23 mouse cellular contexts compared by ENCODE assay signal in genomic region chr7:87370789-87371188, GRCm38 (mm10).
DNase-seq lines count a peak whose midpoint lies in the region; ATAC-seq and TF ChIP-seq lines count a peak whose summit lies in the region.
"Had no signal": no experiment of that assay in that cellular context is flagged by ENCODE, and none has a peak within 500 bp of the region (broad histone marks: within the 10 kb centered on the region; RNA-seq: fewer than 3 reads in every experiment).

No protein-coding gene starts in this region.

- H3K4me2 ChIP-seq in liver, embryonic 11.5 days: no peak overlapping the region
- no peak overlapping the region for H3K4me2 ChIP-seq in lung, embryonic 16.5 days (ENCODE audit: low read depth, low read length)
- no peak overlapping the region for H3K4me2 ChIP-seq in intestine, embryonic 15.5 days (replicated peaks)
- H3K4me2 ChIP-seq: embryonic facial prominence, embryonic 13.5 days; embryonic facial prominence, embryonic 15.5 days; forebrain, embryonic 13.5 days; forebrain, embryonic 15.5 days had no signal

- no peak for ATAC-seq in liver, embryonic 11.5 days (replicated peaks; ENCODE audit: low FRiP score)
- ATAC-seq in lung, embryonic 16.5 days (ENCODE audit: low read depth): peak; percentile 75
- no peak for ATAC-seq in intestine, embryonic 15.5 days
- ATAC-seq: forebrain, embryonic 13.5 days; forebrain, embryonic 15.5 days had no signal

- no peak for TF ChIP-seq CTCF in liver, adult 2 months (IDR thresholded peaks at IDR 0.05; ENCODE audit: low read depth, low read length)

- peaks cover 1% of the 10 kb centered on the region; the same call in 1 of the 2 replicates for H3K36me3 ChIP-seq in liver, adult 2 months (ENCODE audit: control insufficient read depth, insufficient read depth, low read length)
- no peaks in the 10 kb centered on the region for H3K36me3 ChIP-seq in liver, embryonic 11.5 days (ENCODE audit: control insufficient read depth, insufficient read depth, low read length)
- no peaks in the 10 kb centered on the region for H3K36me3 ChIP-seq in lung, embryonic 16.5 days (ENCODE audit: control insufficient read depth, insufficient read depth, low read length)
- no peaks in the 10 kb centered on the region for H3K36me3 ChIP-seq in intestine, embryonic 15.5 days
- H3K36me3 ChIP-seq: embryonic facial prominence, embryonic 13.5 days; embryonic facial prominence, embryonic 15.5 days; forebrain, embryonic 15.5 days had no signal

- 41% methylated on average over 2 of the region's 2 CpGs for WGBS in liver, adult 2 months
- WGBS in liver, embryonic 11.5 days: 78% methylated on average over 2 of the region's 2 CpGs
- WGBS in lung, embryonic 16.5 days: 39% methylated on average over 2 of the region's 2 CpGs
- 66% methylated on average over 2 of the region's 2 CpGs for WGBS in intestine, embryonic 15.5 days

- no peaks in the 10 kb centered on the region for H3K9me3 ChIP-seq in liver, embryonic 11.5 days (ENCODE audit: control insufficient read depth, low read length)
- no peaks in the 10 kb centered on the region for H3K9me3 ChIP-seq in lung, embryonic 16.5 days (ENCODE audit: control insufficient read depth, low read length)
- no peaks in the 10 kb centered on the region for H3K9me3 ChIP-seq in intestine, embryonic 15.5 days
- H3K9me3 ChIP-seq: embryonic facial prominence, embryonic 13.5 days; embryonic facial prominence, embryonic 15.5 days; forebrain, embryonic 13.5 days; forebrain, embryonic 15.5 days had no signal

- no peak overlapping the region for H3K27ac ChIP-seq in liver, adult 2 months (replicated peaks; ENCODE audit: insufficient read depth, low read depth, low read length)
- no peak overlapping the region for H3K27ac ChIP-seq in liver, embryonic 11.5 days (ENCODE audit: low read depth, low read length)
- H3K27ac ChIP-seq in lung, embryonic 16.5 days (ENCODE audit: low read length): no peak overlapping the region
- H3K27ac ChIP-seq in intestine, embryonic 15.5 days: no peak overlapping the region
- H3K27ac ChIP-seq: embryonic facial prominence, embryonic 13.5 days; embryonic facial prominence, embryonic 15.5 days; forebrain, embryonic 13.5 days; forebrain, embryonic 15.5 days had no signal

- peaks cover 5% of the 10 kb centered on the region; the same call in 1 of the 2 replicates for H3K4me1 ChIP-seq in liver, adult 2 months (ENCODE audit: control insufficient read depth, insufficient read depth, low read length)
- H3K4me1 ChIP-seq in liver, embryonic 11.5 days (replicated peaks; ENCODE audit: control insufficient read depth, insufficient read depth, low read length): no peaks in the 10 kb centered on the region
- H3K4me1 ChIP-seq in lung, embryonic 16.5 days (replicated peaks; ENCODE audit: control insufficient read depth, insufficient read depth, low read length): no peaks in the 10 kb centered on the region
- no peaks in the 10 kb centered on the region for H3K4me1 ChIP-seq in intestine, embryonic 15.5 days (replicated peaks)
- H3K4me1 ChIP-seq: embryonic facial prominence, embryonic 13.5 days; embryonic facial prominence, embryonic 15.5 days; forebrain, embryonic 13.5 days; forebrain, embryonic 15.5 days had no signal

- no peak for TF ChIP-seq POLR2A in liver, adult 2 months (IDR thresholded peaks at IDR 0.05; ENCODE audit: extremely low read depth, insufficient read depth, low read length)

- no peaks in the 10 kb centered on the region for H3K79me2 ChIP-seq in liver, adult 2 months (ENCODE audit: control insufficient read depth, insufficient read depth, low read length)

- no peak overlapping the region for H3K4me3 ChIP-seq in liver, adult 2 months (ENCODE audit: insufficient read depth, low read depth, low read length)
- no peak overlapping the region for H3K4me3 ChIP-seq in liver, embryonic 11.5 days (ENCODE audit: low read depth, low read length)
- no peak overlapping the region for H3K4me3 ChIP-seq in lung, embryonic 16.5 days (ENCODE audit: low read length)
- H3K4me3 ChIP-seq in intestine, embryonic 15.5 days (replicated peaks): no peak overlapping the region
- H3K4me3 ChIP-seq: embryonic facial prominence, embryonic 13.5 days; embryonic facial prominence, embryonic 15.5 days; erythroblast, embryonic 14.5 days; forebrain, embryonic 13.5 days; forebrain, embryonic 15.5 days had no signal

- no peaks in the 10 kb centered on the region for H3K27me3 ChIP-seq in liver, adult 2 months (ENCODE audit: control insufficient read depth, insufficient read depth, low read length)
- no peaks in the 10 kb centered on the region for H3K27me3 ChIP-seq in liver, embryonic 11.5 days (replicated peaks; ENCODE audit: control insufficient read depth, insufficient read depth, low read length)
- H3K27me3 ChIP-seq in lung, embryonic 16.5 days (ENCODE audit: control insufficient read depth, insufficient read depth, low read depth, low read length): no peaks in the 10 kb centered on the region
- no peaks in the 10 kb centered on the region for H3K27me3 ChIP-seq in intestine, embryonic 15.5 days (replicated peaks)
- H3K27me3 ChIP-seq: embryonic facial prominence, embryonic 13.5 days; embryonic facial prominence, embryonic 15.5 days; forebrain, embryonic 13.5 days; forebrain, embryonic 15.5 days had no signal

- no peak overlapping the region for H3K9ac ChIP-seq in liver, adult 2 months (ENCODE audit: low read depth, low read length)
- H3K9ac ChIP-seq in liver, embryonic 11.5 days (ENCODE audit: low read depth, low read length): no peak overlapping the region
- no peak overlapping the region for H3K9ac ChIP-seq in lung, embryonic 16.5 days (ENCODE audit: low read length)
- H3K9ac ChIP-seq in intestine, embryonic 15.5 days: no peak overlapping the region
- H3K9ac ChIP-seq: embryonic facial prominence, embryonic 13.5 days; embryonic facial prominence, embryonic 15.5 days; forebrain, embryonic 13.5 days; forebrain, embryonic 15.5 days had no signal

- peak; percentile 43 for DNase-seq in liver, adult 2 months (ENCODE audit: extremely low read depth, low read depth, low spot score)
- DNase-seq in liver, embryonic 11.5 days (ENCODE audit: low spot score): no peak
- DNase-seq in lung, postnatal 4 days: no peak
- DNase-seq in lung, postnatal 25 days (ENCODE audit: low spot score): peak; percentile 2
- DNase-seq in lung, adult 18-20 months: no peak
- DNase-seq in fibroblast of lung, adult 2 months (ENCODE audit: low read depth): peak; percentile 8
- DNase-seq: adrenal gland, adult 2 months; adrenal gland, postnatal 10 days; adrenal gland, postnatal 25 days; cerebellum, adult 11 months; cerebellum, adult 18-20 months; cerebellum, adult 8-10 months; cerebellum, adult 9-11 months; cerebellum, postnatal 14 days; cerebellum, postnatal 36 days; embryo, embryonic 11 days had no signal

Comparison
In these comparisons a context has a peak if more than half of its experiments do, and no peak if none do; other contexts are left out.
1. DNase-seq: peak in liver, adult 2 months (single experiment), lung, postnatal 25 days (single experiment) and fibroblast of lung, adult 2 months (single experiment); none in liver, embryonic 11.5 days (single experiment), lung, postnatal 4 days (0 of 2) and lung, adult 18-20 months (0 of 2).